Mouse (Mus musculus): ENCODE data around the gene 2310057M21Rik.

GRCm38 (mm10) chr7:131409321-131409987 is 46.9 kb upstream of the 2310057M21Rik start:
- TF ChIP-seq CTCF (IDR thresholded peaks at IDR 0.05; ENCODE audit: borderline replicate concordance, control insufficient read depth, extremely low read depth, insufficient read depth, low read length, poor library complexity) (no peak), POLR2A (IDR thresholded peaks at IDR 0.05; ENCODE audit: control insufficient read depth, extremely low read depth, insufficient read depth, low read length, poor library complexity) (no peak)
